ENCODE assay signal across 8 mouse cellular contexts in the genomic region with DNA sequence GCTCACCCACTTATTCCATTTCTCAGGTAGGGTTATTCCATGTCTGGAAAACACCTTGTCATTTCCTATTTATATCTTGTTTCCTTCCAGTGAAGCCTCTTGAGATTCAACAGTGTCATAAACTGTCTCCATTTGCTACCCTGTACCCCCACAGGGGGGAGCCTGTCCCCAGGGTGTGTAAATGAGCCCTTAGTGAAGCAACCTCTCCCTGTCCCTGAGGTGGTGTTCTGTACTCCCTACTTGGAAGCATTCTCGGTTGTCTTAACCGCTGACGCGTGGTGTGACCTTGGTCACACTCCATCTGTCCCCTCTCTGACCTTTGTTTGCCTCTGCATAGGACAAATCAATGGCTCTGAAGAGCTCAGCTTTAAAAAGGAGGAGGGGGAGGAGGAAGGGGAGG. TPM values are rescaled to one million over a fixed set of nuclear protein-coding genes. Genes with fewer than 3 reads are reported as not detected.
DNase-seq lines count a peak whose midpoint lies in the region; ATAC-seq lines count a peak whose summit lies in the region.

No protein-coding gene starts in this region.

- H3K27me3 ChIP-seq in heart, embryonic 11.5 days (ENCODE audit: control insufficient read depth, insufficient read depth, low read length), result no peaks in the 10 kb centered on the region

- no peak overlapping the region for H3K27ac ChIP-seq in heart, embryonic 11.5 days (ENCODE audit: low read depth, low read length)

- H3K4me3 ChIP-seq in heart, embryonic 11.5 days (ENCODE audit: low read depth, low read length), result no peak overlapping the region

- H3K36me3 ChIP-seq in heart, embryonic 11.5 days (ENCODE audit: control insufficient read depth, insufficient read depth, low read length), result no peaks in the 10 kb centered on the region

- H3K9ac ChIP-seq in heart, embryonic 11.5 days (ENCODE audit: low read depth, low read length), result no peak overlapping the region

- 42% methylated on average over 4 of the region's 4 CpGs for WGBS in heart, embryonic 11.5 days (ENCODE audit: insufficient replicate concordance)

- no peaks in the 10 kb centered on the region for H3K4me1 ChIP-seq in heart, embryonic 11.5 days (ENCODE audit: control insufficient read depth, insufficient read depth, low read length)

- DNase-seq in heart, adult 18-20 months, result peak; percentile 28 to 66
- peak; percentile 27 to 30 for DNase-seq in urinary bladder, postnatal 36 days (ENCODE audit: low spot score in 2 of 2)
- no peak for DNase-seq in urinary bladder, postnatal 10 days (ENCODE audit: low spot score)
- DNase-seq in frontal cortex, postnatal 25 days (ENCODE audit: low spot score in 2 of 2), result peak; percentile 51 to 53
- DNase-seq in kidney, postnatal 4 days, result peak; percentile 71 to 78
- no peak for DNase-seq in c-Kit-positive CD71-positive TER-119-positive erythroid progenitor cells, embryonic 14.5 days (ENCODE audit: low spot score)

- no peak overlapping the region for H3K4me2 ChIP-seq in heart, embryonic 11.5 days

- ATAC-seq in heart, embryonic 11.5 days (replicated peaks; ENCODE audit: insufficient number of reproducible peaks, low FRiP score, low TSS enrichment), result no peak
- peak; percentile 66; the same call in 1 of the 2 replicates for ATAC-seq in megakaryocyte-erythroid progenitor cell, adult 5-6 weeks (replicated peaks; ENCODE audit: low FRiP score, low TSS enrichment, poor library complexity, severe bottlenecking)

- H3K9me3 ChIP-seq in heart, embryonic 11.5 days (replicated peaks; ENCODE audit: control insufficient read depth, low read length), result no peaks in the 10 kb centered on the region

RNA-seq across cellular contexts. Expression of a gene that starts 43.5 kb away (rescaled TPM):
- total RNA-seq in heart, adult 18-20 months (2021), result 100 to 1,000 TPM; 240 to 275 TPM
- polyA plus RNA-seq in heart, embryonic 11.5 days (2014; fragmentation: Nextera tagmentation; extraction: Ambion mirVana), result 15.5 and 19.3 TPM in 2 replicates
- 11.0 and 16.7 TPM in 2 replicates for total RNA-seq in megakaryocyte-erythroid progenitor cell, adult 5-6 weeks (2014; fragmentation: Nextera tagmentation)
- 23.5 and 47.3 TPM in 2 replicates for total RNA-seq in megakaryocyte-erythroid progenitor cell, adult 5-6 weeks (2017)

Comparison
In these comparisons a context has a peak if more than half of its experiments do, and no peak if none do; other contexts are left out.
1. DNase-seq: peak in heart, adult 18-20 months (2 of 2), urinary bladder, postnatal 36 days (2 of 2), frontal cortex, postnatal 25 days (2 of 2) and kidney, postnatal 4 days (2 of 2); none in urinary bladder, postnatal 10 days (single experiment) and c-Kit-positive CD71-positive TER-119-positive erythroid progenitor cells, embryonic 14.5 days (single experiment).
2. RNA of a gene that starts 43.5 kb away (total RNA-seq): 240 to 275 TPM in heart, adult 18-20 months; 11.0 to 47.3 TPM in megakaryocyte-erythroid progenitor cell, adult 5-6 weeks; every median in the first group is over 4 times any median in the second.